In the genomic region with DNA sequence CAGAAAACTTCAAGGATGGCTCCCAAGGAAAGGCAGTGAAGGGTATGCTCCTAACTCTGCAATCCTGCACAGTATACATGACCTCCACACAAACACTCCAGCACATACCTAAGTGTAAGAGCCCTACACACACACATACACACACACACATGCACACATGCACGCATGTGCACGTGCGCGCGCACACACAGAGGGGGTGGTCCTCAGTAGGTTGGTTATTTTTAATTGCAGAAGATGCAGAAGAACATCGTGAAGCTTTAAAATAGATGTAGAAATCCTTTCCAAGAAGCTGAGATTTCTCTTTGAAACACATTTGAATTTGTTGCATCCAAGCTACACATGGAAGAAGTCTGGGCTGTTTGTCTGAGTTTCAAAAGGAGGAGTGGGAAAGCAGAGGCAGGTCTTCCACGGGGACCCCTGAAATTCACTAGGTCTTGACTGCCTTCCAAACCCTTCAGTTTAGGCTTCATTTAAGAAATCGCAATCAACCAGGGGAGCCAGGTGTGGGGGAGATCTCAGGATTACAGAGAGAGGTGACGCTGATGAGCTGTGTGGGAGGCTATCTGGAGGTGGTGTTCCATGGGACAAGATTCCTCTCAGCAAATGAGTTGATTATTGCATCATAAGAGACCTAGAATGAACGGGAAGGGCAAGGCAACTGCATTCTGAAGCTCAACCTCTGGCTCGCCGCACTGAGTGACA, we compare ENCODE assay signal across 17 mouse cellular contexts.
A peak's percentile ranks its signal among the peaks of the same experiment; 100 is the strongest.
DNase-seq lines count a peak whose midpoint lies in the region; TF ChIP-seq lines count a peak whose summit lies in the region.
"Had no signal": no experiment of that assay in that cellular context is flagged by ENCODE, and none has a peak within 500 bp of the region (broad histone marks: within the 10 kb centered on the region; RNA-seq: fewer than 3 reads in every experiment).

No protein-coding gene starts in this region.

- peaks cover 2% of the 10 kb centered on the region; the same call in 1 of the 2 replicates for H3K4me1 ChIP-seq in cortical plate, adult 2 months (ENCODE audit: control insufficient read depth, insufficient read depth, low read length)
- H3K4me1 ChIP-seq: midbrain, embryonic 15.5 days; neural tube, embryonic 12.5 days had no signal

- no peak for TF ChIP-seq POLR2A in cortical plate, adult 2 months (IDR thresholded peaks at IDR 0.05; ENCODE audit: extremely low read depth, insufficient read depth, low read length)

- no peak for TF ChIP-seq CTCF in cortical plate, adult 2 months (IDR thresholded peaks at IDR 0.05; ENCODE audit: extremely low read depth, insufficient read depth, low read length)

- H3K27ac ChIP-seq in cortical plate, adult 2 months (ENCODE audit: insufficient read depth, low read length) = peak overlapping the region; percentile 72
- H3K27ac ChIP-seq: gastrocnemius, adult 2 months; hindbrain, postnatal 0 days; midbrain, embryonic 15.5 days; neural tube, embryonic 12.5 days had no signal

- peak; percentile 80 for DNase-seq in brain, adult 2 months (ENCODE audit: low read depth, low spot score)
- peak; percentile 31 to 45 for DNase-seq in left cerebral cortex, adult 8-10 months (ENCODE audit: low spot score in 2 of 2)
- DNase-seq in right cerebral cortex, postnatal 10 days (ENCODE audit: low spot score in 2 of 2) = peak; percentile 23 to 30
- DNase-seq in gastrocnemius, postnatal 4 days (ENCODE audit: low spot score in 2 of 2) = no peak
- DNase-seq in layer of hippocampus, postnatal 14 days (ENCODE audit: low spot score in 2 of 2) = no peak
- DNase-seq in embryo, embryonic 9.5 days (ENCODE audit: extremely low spot score) = no peak
- DNase-seq: adrenal gland, adult 8-10 months; cerebellum, adult 18-20 months; cerebellum, postnatal 25 days; embryo, embryonic 11 days; gastrocnemius, adult 2 months; kidney, postnatal 25 days; lung, postnatal 4 days had no signal

- no peak overlapping the region for H3K4me3 ChIP-seq in cortical plate, adult 2 months (ENCODE audit: insufficient read depth, low read length)
- H3K4me3 ChIP-seq: gastrocnemius, adult 2 months; midbrain, embryonic 15.5 days; neural tube, embryonic 12.5 days had no signal

Comparison
In these comparisons a context has a peak if more than half of its experiments do, and no peak if none do; other contexts are left out.
1. DNase-seq: peak in brain, adult 2 months (single experiment), left cerebral cortex, adult 8-10 months (2 of 2) and right cerebral cortex, postnatal 10 days (2 of 2); none in gastrocnemius, postnatal 4 days (0 of 2), layer of hippocampus, postnatal 14 days (0 of 2) and embryo, embryonic 9.5 days (single experiment).